Mouse (Mus musculus): ENCODE measurements around the gene Txnip. TPM values are rescaled to one million over a fixed set of nuclear protein-coding genes. Genes with fewer than 3 reads are reported as not detected.

The Txnip gene
- polyA plus RNA-seq, 1 experiment from 2014 or later, result 59.9 TPM

- H3K9me3 ChIP-seq, result no peaks in the 10 kb centered on the region
- H3K4me3 ChIP-seq, result peak overlapping the region; percentile 76
- WGBS, result under 1% methylated on average over 10 of the region's 10 CpGs
- H3K36me3 ChIP-seq, result peaks cover 8% of the 10 kb centered on the region
- peaks cover 20% of the 10 kb centered on the region for H3K27me3 ChIP-seq (ENCODE audit: insufficient read depth, poor library complexity, severe bottlenecking)
- peaks cover 43% of the 10 kb centered on the region for H3K4me1 ChIP-seq
- DNase-seq (ENCODE audit: low spot score), result no peak
- peak overlapping the region; percentile 91 for H3K27ac ChIP-seq
Observed at GRCm38 (mm10) chr3:96593374-96593773, 35.6 kb downstream of the Txnip start.

- under 1% methylated on average over 38 of the region's 38 CpGs for whole genome bisulfite sequencing
- Histone ChIP-seq H3K9me3 (no peaks in the 10 kb centered on the region), H3K27ac (peak within 1 kb of the TSS; percentile 91), H3K27me3 (ENCODE audit: insufficient read depth, poor library complexity, severe bottlenecking) (peaks cover 20% of the 10 kb centered on the region), H3K36me3 (peaks cover 8% of the 10 kb centered on the region), H3K4me1 (peaks cover 48% of the 10 kb centered on the region), H3K4me3 (peak within 1 kb of the TSS; percentile 76)
- DNase-seq (ENCODE audit: low spot score), result peak; percentile 97
Observed at GRCm38 (mm10) chr3:96593790-96594560, 36.2 kb downstream of the Txnip start, which contains the start of gene Polr3gl. Gene Polr3gl (minus strand): TSS chr3:96594181.

- no peak overlapping the region for H3K27ac ChIP-seq
- H3K9me3 ChIP-seq, result no peaks in the 10 kb centered on the region
- 71% methylated on average over 5 of the region's 5 CpGs for WGBS
- DNase-seq (ENCODE audit: low spot score), result no peak
- H3K4me3 ChIP-seq, result no peak overlapping the region
- H3K4me1 ChIP-seq, result peaks cover 48% of the 10 kb centered on the region
- peaks cover 28% of the 10 kb centered on the region for H3K27me3 ChIP-seq (ENCODE audit: insufficient read depth, poor library complexity, severe bottlenecking)
- H3K36me3 ChIP-seq, result peaks cover 5% of the 10 kb centered on the region
Observed at GRCm38 (mm10) chr3:96594851-96595250, 37.1 kb downstream of the Txnip start.

- Histone ChIP-seq H3K36me3 (no peaks in the 10 kb centered on the region), H3K4me1 (peaks cover 48% of the 10 kb centered on the region), H3K27me3 (ENCODE audit: insufficient read depth, poor library complexity, severe bottlenecking) (peaks cover 28% of the 10 kb centered on the region), H3K4me3 (peak overlapping the region; percentile 71), H3K27ac (peak overlapping the region; percentile 90; the same call in 1 of the 2 replicates), H3K9me3 (no peaks in the 10 kb centered on the region)
- DNase-seq (ENCODE audit: low spot score), result no peak
- WGBS, result 24% methylated on average over 6 of the region's 6 CpGs
Observed at GRCm38 (mm10) chr3:96595661-96596060, 37.9 kb downstream of the Txnip start.

- H3K36me3 ChIP-seq, result no peaks in the 10 kb centered on the region
- peak within 1 kb of the TSS; percentile 90 for H3K27ac ChIP-seq
- H3K27me3 ChIP-seq (ENCODE audit: insufficient read depth, poor library complexity, severe bottlenecking), result peaks cover 28% of the 10 kb centered on the region
- under 1% methylated on average over 21 of the region's 23 CpGs for WGBS
- peak within 1 kb of the TSS; percentile 71 for H3K4me3 ChIP-seq
- H3K4me1 ChIP-seq, result peaks cover 48% of the 10 kb centered on the region
- H3K9me3 ChIP-seq, result no peaks in the 10 kb centered on the region
- no peak for DNase-seq (ENCODE audit: low spot score)
Observed at GRCm38 (mm10) chr3:96596228-96596707, 38.5 kb downstream of the Txnip start, which contains the start of gene Ankrd34a. Gene Ankrd34a (plus strand): TSS chr3:96596636.

GRCm38 (mm10) chr3:96596855-96597254, 39.1 kb downstream of the Txnip start:
- no peak for DNase-seq (ENCODE audit: low spot score)
- no peaks in the 10 kb centered on the region for H3K9me3 ChIP-seq

GRCm38 (mm10) chr3:96597435-96597891, 39.7 kb downstream of the Txnip start:
- no peak for DNase-seq (ENCODE audit: low spot score)
- peaks cover 28% of the 10 kb centered on the region for H3K27me3 ChIP-seq (ENCODE audit: insufficient read depth, poor library complexity, severe bottlenecking)
- no peaks in the 10 kb centered on the region for H3K36me3 ChIP-seq
- WGBS, result under 1% methylated on average over 40 of the region's 40 CpGs
- peak overlapping the region; percentile 90 for H3K27ac ChIP-seq
- peaks cover 51% of the 10 kb centered on the region for H3K4me1 ChIP-seq
- peak overlapping the region; percentile 71 for H3K4me3 ChIP-seq
- H3K9me3 ChIP-seq, result no peaks in the 10 kb centered on the region

More at GRCm38 (mm10) chr3:96596855-96597254, 39.1 kb downstream of the Txnip start:
- 2% methylated on average over 11 of the region's 12 CpGs for WGBS
- Histone ChIP-seq H3K4me3 (peak overlapping the region; percentile 71), H3K36me3 (no peaks in the 10 kb centered on the region), H3K27ac (peak overlapping the region; percentile 90), H3K27me3 (ENCODE audit: insufficient read depth, poor library complexity, severe bottlenecking) (peaks cover 28% of the 10 kb centered on the region), H3K4me1 (peaks cover 49% of the 10 kb centered on the region)

- Histone ChIP-seq H3K4me1 (peaks cover 52% of the 10 kb centered on the region), H3K27me3 (ENCODE audit: insufficient read depth, poor library complexity, severe bottlenecking) (peaks cover 28% of the 10 kb centered on the region), H3K36me3 (no peaks in the 10 kb centered on the region), H3K27ac (peak overlapping the region; percentile 90), H3K4me3 (peak overlapping the region; percentile 71), H3K9me3 (no peaks in the 10 kb centered on the region)
- WGBS, result 2% methylated on average over 54 of the region's 54 CpGs
- DNase-seq (ENCODE audit: low spot score), result peak; percentile 82
Observed at GRCm38 (mm10) chr3:96598156-96599068, 40.7 kb downstream of the Txnip start.

- Histone ChIP-seq H3K36me3 (peaks cover 3% of the 10 kb centered on the region), H3K4me1 (peaks cover 54% of the 10 kb centered on the region), H3K27ac (0 out of 2 replicates have a peak overlapping the region, but pooled peaks have one; percentile 90), H3K27me3 (ENCODE audit: insufficient read depth, poor library complexity, severe bottlenecking) (peaks cover 28% of the 10 kb centered on the region), H3K9me3 (no peaks in the 10 kb centered on the region), H3K4me3 (peak overlapping the region; percentile 71)
- WGBS, result 51% methylated on average over 8 of the region's 8 CpGs
- no peak for DNase-seq (ENCODE audit: low spot score)
Observed at GRCm38 (mm10) chr3:96599069-96599393, 41.3 kb downstream of the Txnip start.

- 74% methylated on average over 3 of the region's 3 CpGs for WGBS
- Histone ChIP-seq H3K27ac (no peak overlapping the region), H3K36me3 (peaks cover 6% of the 10 kb centered on the region), H3K9me3 (no peaks in the 10 kb centered on the region), H3K4me3 (peak overlapping the region; percentile 71; the same call in 1 of the 2 replicates), H3K4me1 (peaks cover 54% of the 10 kb centered on the region), H3K27me3 (ENCODE audit: insufficient read depth, poor library complexity, severe bottlenecking) (peaks cover 28% of the 10 kb centered on the region)
- DNase-seq (ENCODE audit: low spot score), result no peak
Observed at GRCm38 (mm10) chr3:96599411-96599810, 41.7 kb downstream of the Txnip start.

- H3K4me3 ChIP-seq, result peak within 1 kb of the TSS; percentile 92
- peaks cover 7% of the 10 kb centered on the region for H3K36me3 ChIP-seq
- peaks cover 17% of the 10 kb centered on the region for H3K27me3 ChIP-seq (ENCODE audit: insufficient read depth, poor library complexity, severe bottlenecking)
- WGBS, result 1% methylated on average over 27 of the region's 27 CpGs
- peaks cover 52% of the 10 kb centered on the region for H3K4me1 ChIP-seq
- DNase-seq (ENCODE audit: low spot score), result peak; percentile 98
- no peaks in the 10 kb centered on the region for H3K9me3 ChIP-seq
- H3K27ac ChIP-seq, result peak within 1 kb of the TSS; percentile 98
Observed at GRCm38 (mm10) chr3:96600639-96601250, 43.0 kb downstream of the Txnip start, which contains the start of gene Lix1l. Gene Lix1l (plus strand): TSS chr3:96601149.

GRCm38 (mm10) chr3:96601251-96601787, 43.6 kb downstream of the Txnip start:
- peaks cover 47% of the 10 kb centered on the region for H3K4me1 ChIP-seq
- peak overlapping the region; percentile 92 for H3K4me3 ChIP-seq
- H3K27me3 ChIP-seq (ENCODE audit: insufficient read depth, poor library complexity, severe bottlenecking), result peaks cover 12% of the 10 kb centered on the region; the same call in 1 of the 2 replicates
- no peaks in the 10 kb centered on the region for H3K9me3 ChIP-seq
- H3K36me3 ChIP-seq, result peaks cover 11% of the 10 kb centered on the region
- peak; percentile 88 for DNase-seq (ENCODE audit: low spot score)
- under 1% methylated on average over 38 of the region's 40 CpGs for WGBS
- H3K27ac ChIP-seq, result peak overlapping the region; percentile 98
